Mouse (Mus musculus) heart, embryonic 14.5 days (tissue): Measurements from ENCODE around the gene Olfr635. TPM values are rescaled to one million over a fixed set of nuclear protein-coding genes. Genes with fewer than 3 reads are reported as not detected.

Experiments
- polyA plus RNA-seq: library from polyadenylated mRNA; unstranded; fragments of >200 nt; fragmentation: Nextera tagmentation; extraction: Ambion mirVana; gene quantifications from 2 replicates; pipeline ENCODE4 v1.2.1, GENCODE M21; 2014

Gene Olfr635
- polyA plus RNA-seq, 1 experiment from 2014 or later, result not detected

Other genes starting within 250 kb of the Olfr635 start
- not detected in 2 replicates for gene Olfr628, start 240.8 kb upstream of the Olfr635 start, polyA plus RNA-seq
- not detected in 2 replicates for gene Olfr629, start 226.2 kb upstream of the Olfr635 start, polyA plus RNA-seq
- not detected in 2 replicates for gene Olfr630, start 213.8 kb upstream of the Olfr635 start, polyA plus RNA-seq
- not detected in 2 replicates for gene Olfr69, start 199.6 kb upstream of the Olfr635 start, polyA plus RNA-seq
- gene Olfr68, start 191.5 kb upstream of the Olfr635 start, polyA plus RNA-seq, result not detected in 2 replicates
- gene Olfr67, start 179.3 kb upstream of the Olfr635 start, polyA plus RNA-seq, result not detected in 2 replicates
- gene Hbb-bt, start 157.2 kb upstream of the Olfr635 start, polyA plus RNA-seq, result 4,945 and 8,964 TPM in 2 replicates
- gene Hbb-bs, start 143.1 kb upstream of the Olfr635 start, polyA plus RNA-seq, result 11,662 and 20,684 TPM in 2 replicates
- gene Hbb-bh2, start 130.6 kb upstream of the Olfr635 start, polyA plus RNA-seq, result not detected in 2 replicates
- 15.5 and 17.8 TPM in 2 replicates for gene Hbb-bh1, start 128.0 kb upstream of the Olfr635 start, polyA plus RNA-seq
- 2,227 and 2,640 TPM in 2 replicates for gene Hbb-y, start 117.9 kb upstream of the Olfr635 start, polyA plus RNA-seq
- not detected in 2 replicates for gene Olfr66, start 84.9 kb upstream of the Olfr635 start, polyA plus RNA-seq
- not detected in 2 replicates for gene Olfr64, start 76.7 kb upstream of the Olfr635 start, polyA plus RNA-seq
- not detected in 2 replicates for gene Olfr65, start 67.7 kb upstream of the Olfr635 start, polyA plus RNA-seq
- not detected in 2 replicates for gene Olfr631, start 42.3 kb upstream of the Olfr635 start, polyA plus RNA-seq
- gene Olfr632, start 36.8 kb upstream of the Olfr635 start, polyA plus RNA-seq, result not detected in 2 replicates
- not detected in 2 replicates for gene Olfr633, start 26.7 kb upstream of the Olfr635 start, polyA plus RNA-seq
- not detected in 2 replicates for gene Olfr638, start 27.6 kb downstream of the Olfr635 start, polyA plus RNA-seq
- 0.03 TPM in 1 of 2 replicates, not detected in the other for gene Olfr639, start 46.2 kb downstream of the Olfr635 start, polyA plus RNA-seq
- not detected in 2 replicates for gene Olfr640, start 54.4 kb downstream of the Olfr635 start, polyA plus RNA-seq
- not detected in 2 replicates for gene Olfr641, start 64.3 kb downstream of the Olfr635 start, polyA plus RNA-seq
- not detected in 2 replicates for gene Olfr642, start 81.5 kb downstream of the Olfr635 start, polyA plus RNA-seq
- not detected in 2 replicates for gene 4930516K23Rik, start 90.3 kb downstream of the Olfr635 start, polyA plus RNA-seq
- gene Olfr644, start 100.7 kb downstream of the Olfr635 start, polyA plus RNA-seq, result not detected in 2 replicates
- gene Olfr645, start 114.3 kb downstream of the Olfr635 start, polyA plus RNA-seq, result not detected in 2 replicates
- gene Olfr646, start 133.7 kb downstream of the Olfr635 start, polyA plus RNA-seq, result not detected in 2 replicates
- not detected in 2 replicates for gene Ubqln5, start 158.7 kb downstream of the Olfr635 start, polyA plus RNA-seq
- not detected in 2 replicates for gene Olfr643, start 166.3 kb downstream of the Olfr635 start, polyA plus RNA-seq
- not detected in 2 replicates for gene Ubqln3, start 172.1 kb downstream of the Olfr635 start, polyA plus RNA-seq
- gene Ubqlnl, start 179.4 kb downstream of the Olfr635 start, polyA plus RNA-seq, result not detected in 2 replicates
- not detected in 2 replicates for gene Olfm5, start 193.7 kb downstream of the Olfr635 start, polyA plus RNA-seq
- gene Olfr648, start 212.2 kb downstream of the Olfr635 start, polyA plus RNA-seq, result 0.08 and 0.39 TPM in 2 replicates
- gene Olfr649, start 224.8 kb downstream of the Olfr635 start, polyA plus RNA-seq, result not detected in 2 replicates
- 1.9 and 2.3 TPM in 2 replicates for gene Trim6, start 247.6 kb downstream of the Olfr635 start, polyA plus RNA-seq